Mouse (Mus musculus) intestine, embryonic 15.5 days (tissue): ENCODE data around the gene Tank. TPM values are rescaled to one million over a fixed set of nuclear protein-coding genes. Genes with fewer than 3 reads are reported as not detected.

Experiments used
- ATAC-seq: fragments of 200-750 bp; cut with Nextera tagmentation; 2 replicates; pipeline ENCODE4 v1.8.0; 2017; ENCODE audit warnings: moderate TSS enrichment, moderate library complexity
- H3K27ac ChIP-seq: fragments of 300-500 bp; sonication (generic); 2 replicates; pipeline ENCODE4 v1.5.1; 2015; ENCODE audit warnings: mild to moderate bottlenecking, inconsistent platforms
- H3K27me3 ChIP-seq: fragments of 300-500 bp; sonication (generic); replicated peaks from 2 replicates; pipeline ENCODE4 v1.6.1; 2015; ENCODE audit warnings: inconsistent platforms
- H3K36me3 ChIP-seq: fragments of 300-500 bp; sonication (generic); 2 replicates; pipeline ENCODE4 v1.6.1; 2015; ENCODE audit warnings: inconsistent platforms
- H3K4me1 ChIP-seq: fragments of 300-500 bp; sonication (generic); replicated peaks from 2 replicates; pipeline ENCODE4 v1.6.1; 2015; ENCODE audit warnings: inconsistent platforms
- H3K4me2 ChIP-seq: fragments of 300-500 bp; sonication (generic); replicated peaks from 2 replicates; pipeline ENCODE4 v1.6.1; 2015; ENCODE audit warnings: mild to moderate bottlenecking, inconsistent platforms
- H3K4me3 ChIP-seq: fragments of 300-500 bp; sonication (generic); replicated peaks from 2 replicates; pipeline ENCODE4 v1.5.1; 2015; ENCODE audit warnings: inconsistent platforms
- H3K9ac ChIP-seq: fragments of 300-500 bp; sonication (generic); 2 replicates; pipeline ENCODE4 v1.6.1; 2015; ENCODE audit warnings: inconsistent platforms
- H3K9me3 ChIP-seq: fragments of 300-500 bp; sonication (generic); 2 replicates; pipeline ENCODE4 v1.6.1; 2016; ENCODE audit warnings: inconsistent platforms
- WGBS: fragments of 180-500 bp; shearing (Covaris S2); methylation state at CpG from one replicate; pipeline ENCODE4 v1.1.7; 2015; 5-methylcytosine and 5-hydroxymethylcytosine counted together
- polyA plus RNA-seq: library from polyadenylated mRNA; unstranded; fragments of >200 nt; fragmentation: Nextera tagmentation; extraction: Ambion mirVana; gene quantifications from 2 replicates; pipeline ENCODE4 v1.2.1, GENCODE M21; 2015

Gene Tank
- polyA plus RNA-seq, 1 experiment from 2014 or later = 30.9 TPM

- H3K9ac ChIP-seq = no peak overlapping the region
- H3K27ac ChIP-seq = no peak overlapping the region
- no peak overlapping the region for H3K4me2 ChIP-seq
- no peaks in the 10 kb centered on the region for H3K9me3 ChIP-seq
- H3K36me3 ChIP-seq = no peaks in the 10 kb centered on the region
- no peaks in the 10 kb centered on the region for H3K4me1 ChIP-seq
- ATAC-seq = no peak
- WGBS = 32% methylated on average over 4 of the region's 4 CpGs
- no peak overlapping the region for H3K4me3 ChIP-seq
- H3K27me3 ChIP-seq = no peaks in the 10 kb centered on the region
Measured at GRCm38 (mm10) chr2:61668260-61668659, 89.9 kb downstream of the Tank start.

GRCm38 (mm10) chr2:61674555-61674954 lies 96.2 kb downstream of the Tank start:
- no peaks in the 10 kb centered on the region for H3K4me1 ChIP-seq
- ATAC-seq = no peak
- H3K9ac ChIP-seq = no peak overlapping the region
- H3K9me3 ChIP-seq = no peaks in the 10 kb centered on the region
- H3K4me3 ChIP-seq = no peak overlapping the region
- H3K27me3 ChIP-seq = no peaks in the 10 kb centered on the region
- no peaks in the 10 kb centered on the region for H3K36me3 ChIP-seq
- no peak overlapping the region for H3K27ac ChIP-seq
- WGBS = 90% methylated on average over 3 of the region's 3 CpGs
- H3K4me2 ChIP-seq = no peak overlapping the region

GRCm38 (mm10) chr2:61681572-61681971 lies 103.2 kb downstream of the Tank start:
- Histone ChIP-seq H3K9ac (no peak overlapping the region), H3K27ac (no peak overlapping the region), H3K27me3 (no peaks in the 10 kb centered on the region), H3K4me2 (no peak overlapping the region), H3K36me3 (no peaks in the 10 kb centered on the region), H3K4me1 (no peaks in the 10 kb centered on the region), H3K4me3 (no peak overlapping the region), H3K9me3 (no peaks in the 10 kb centered on the region)
- WGBS = 79% methylated on average over 1 of the region's 1 CpGs
- ATAC-seq = no peak

GRCm38 (mm10) chr2:61686533-61686932 lies 108.1 kb downstream of the Tank start:
- Histone ChIP-seq H3K36me3 (no peaks in the 10 kb centered on the region), H3K9ac (no peak overlapping the region), H3K27me3 (no peaks in the 10 kb centered on the region), H3K27ac (no peak overlapping the region), H3K4me2 (no peak overlapping the region), H3K4me1 (no peaks in the 10 kb centered on the region), H3K4me3 (no peak overlapping the region), H3K9me3 (no peaks in the 10 kb centered on the region)
- no peak for ATAC-seq
- 85% methylated on average over 1 of the region's 1 CpGs for WGBS

- no peaks in the 10 kb centered on the region for H3K36me3 ChIP-seq
- 77% methylated on average over 3 of the region's 3 CpGs for WGBS
- H3K9me3 ChIP-seq = no peaks in the 10 kb centered on the region
- no peaks in the 10 kb centered on the region for H3K27me3 ChIP-seq
- H3K27ac ChIP-seq = no peak overlapping the region
- no peak overlapping the region for H3K4me3 ChIP-seq
- ATAC-seq = no peak
- no peaks in the 10 kb centered on the region for H3K4me1 ChIP-seq
- no peak overlapping the region for H3K4me2 ChIP-seq
- H3K9ac ChIP-seq = no peak overlapping the region
Measured at GRCm38 (mm10) chr2:61689086-61689485, 110.7 kb downstream of the Tank start.

Other genes starting within 250 kb of the Tank start
- gene Psmd14, start 133.1 kb downstream of the Tank start, polyA plus RNA-seq = 165 and 185 TPM in 2 replicates
- gene Tbr1, start 224.3 kb downstream of the Tank start, polyA plus RNA-seq = 0.09 TPM in 1 of 2 replicates, not detected in the other